Mouse (Mus musculus) MEL (cell line): ENCODE results near the gene Olfr462.

Experiments
- CTCF ChIP-seq, 3 experiments: IDR thresholded peaks in 2 of 3; conservative IDR thresholded peaks in 1 of 3; 2 replicates each; pipeline ENCODE4 v1.5.1; 2011 to 2012; ENCODE audit warnings: low read length in 3 of 3, low read depth in 2 of 3, mild to moderate bottlenecking in 2 of 3, improper control_type of control experiment in 1 of 3, inconsistent platforms in 1 of 3, mixed read lengths in 1 of 3, moderate library complexity in 1 of 3; ENCODE audit not compliant: control insufficient read depth in 1 of 3, insufficient read depth in 1 of 3, poor library complexity in 1 of 3, severe bottlenecking in 1 of 3
- MAZ ChIP-seq: IDR thresholded peaks from 2 replicates; pipeline ENCODE4 v1.6.1; 2012; ENCODE audit warnings: low read depth, mild to moderate bottlenecking, inconsistent platforms, low read length, improper control_type of control experiment
- MEF2A ChIP-seq: IDR thresholded peaks from 2 replicates; pipeline ENCODE4 v1.6.1; 2014; ENCODE audit warnings: low read depth, mild to moderate bottlenecking, inconsistent platforms, low read length, improper control_type of control experiment; ENCODE audit not compliant: poor library complexity, insufficient replicate concordance, severe bottlenecking; ENCODE audit errors: extremely low read depth
- MYC ChIP-seq: IDR thresholded peaks from 2 replicates; pipeline ENCODE4 v1.6.1; 2011; ENCODE audit warnings: low read depth, mild to moderate bottlenecking, low read length, improper control_type of control experiment, moderate library complexity
- SIN3A ChIP-seq: IDR thresholded peaks from 2 replicates; pipeline ENCODE4 v1.6.1; 2012; ENCODE audit warnings: low read length, improper control_type of control experiment, inconsistent platforms
- USF1 ChIP-seq: IDR thresholded peaks from 2 replicates; pipeline ENCODE4 v1.6.1; 2014; ENCODE audit warnings: low read depth, mild to moderate bottlenecking, inconsistent platforms, low read length, improper control_type of control experiment, moderate library complexity

- TF ChIP-seq CTCF (IDR thresholded peaks at IDR 0.05 in 2 of 3, conservative IDR thresholded peaks at IDR 0.05 in 1 of 3; ENCODE audit: control insufficient read depth in 1 of 3, insufficient read depth in 1 of 3, low read depth in 2 of 3, low read length in 3 of 3, poor library complexity in 1 of 3, severe bottlenecking in 1 of 3) (no peak), MEF2A (no peak), SIN3A (no peak), USF1 (no peak), MYC (no peak), MAZ (no peak)
These were observed 5.2 kb upstream of the Olfr462 start, which contains the start of gene Olfr463 for GRCm38 (mm10) chr11:87897287-87897686.
